Mouse (Mus musculus): Measurements from ENCODE around the gene Pja2.

- TF ChIP-seq CTCF (IDR thresholded peaks at IDR 0.05; ENCODE audit: low read depth, low read length) (no peak), TAL1 (conservative IDR thresholded peaks at IDR 0.05; ENCODE audit: low read depth, low read length) (no peak), GATA2 (IDR thresholded peaks at IDR 0.05; ENCODE audit: borderline replicate concordance, low read depth, low read length) (no peak), POLR2AphosphoS5 (IDR thresholded peaks at IDR 0.05; ENCODE audit: insufficient replicate concordance, low read depth, low read length) (no peak)
These were observed 8.0 kb upstream of the Pja2 start for GRCm38 (mm10) chr17:64339752-64340151.
